Mouse (Mus musculus) C2C12 (cell line): ENCODE measurements around the gene Prr3. TPM values are rescaled to one million over a fixed set of nuclear protein-coding genes. Genes with fewer than 3 reads are reported as not detected.

Experiments used
- H3K27me3 ChIP-seq: one replicate; pipeline ENCODE4 v1.6.1; 2011; ENCODE audit not compliant: control insufficient read depth, insufficient read depth, insufficient read length
- H3K36me3 ChIP-seq: one replicate; pipeline ENCODE4 v1.6.1; 2011; ENCODE audit not compliant: control insufficient read depth, insufficient read depth
- H3K4me3 ChIP-seq: one replicate; pipeline ENCODE4 v1.5.1; 2011; ENCODE audit warnings: mild to moderate bottlenecking, control low read depth; ENCODE audit not compliant: poor library complexity, insufficient read depth, severe bottlenecking
- H3K79me2 ChIP-seq: one replicate; pipeline ENCODE4 v1.6.1; 2011; ENCODE audit not compliant: control insufficient read depth, insufficient read depth
- H3K79me3 ChIP-seq: one replicate; pipeline ENCODE4 v1.6.1; 2011; ENCODE audit warnings: low read depth, control low read depth
- H3ac ChIP-seq: one replicate; pipeline ENCODE3; 2011; ENCODE audit warnings: low read depth; ENCODE audit not compliant: control insufficient read depth, insufficient read length
- CEBPB ChIP-seq: IDR thresholded peaks from one replicate; pipeline ENCODE4 v1.6.1; 2011; ENCODE audit warnings: low read depth, mild to moderate bottlenecking, control low read depth, moderate library complexity
- CTCF ChIP-seq: IDR thresholded peaks from one replicate; pipeline ENCODE4 v1.5.1; 2011; ENCODE audit not compliant: control insufficient read depth, insufficient read depth, insufficient read length
- FOSL1 ChIP-seq: IDR thresholded peaks from one replicate; pipeline ENCODE4 v1.8.0; 2011; ENCODE audit warnings: mild to moderate bottlenecking, low read length; ENCODE audit not compliant: poor library complexity, insufficient read depth, severe bottlenecking
- MAX ChIP-seq: IDR thresholded peaks from one replicate; pipeline ENCODE4 v1.6.1; 2011; ENCODE audit warnings: mild to moderate bottlenecking, control low read depth
- MYOD1 ChIP-seq: IDR thresholded peaks from one replicate; pipeline ENCODE4 v1.6.1; 2011; ENCODE audit warnings: low read depth; ENCODE audit not compliant: control insufficient read depth, insufficient read length
- MYOG ChIP-seq: IDR thresholded peaks from one replicate; pipeline ENCODE4 v1.6.1; 2011; ENCODE audit not compliant: control insufficient read depth, insufficient read length; ENCODE audit errors: extremely low read depth
- USF1 ChIP-seq: IDR thresholded peaks from one replicate; pipeline ENCODE4 v1.6.1; 2011; ENCODE audit warnings: low read depth, mild to moderate bottlenecking, control low read depth, moderate library complexity
- polyA plus RNA-seq: library from polyadenylated mRNA; unstranded; fragments of >200 nt; fragmentation: generic; extraction: Trizol; gene quantifications from one replicate; pipeline ENCODE4 v1.2.1, GENCODE M21; 2012; ENCODE audit warnings: missing spikeins

Prr3 gene
- polyA plus RNA-seq, 1 experiment: 13.7 TPM

DNA sequence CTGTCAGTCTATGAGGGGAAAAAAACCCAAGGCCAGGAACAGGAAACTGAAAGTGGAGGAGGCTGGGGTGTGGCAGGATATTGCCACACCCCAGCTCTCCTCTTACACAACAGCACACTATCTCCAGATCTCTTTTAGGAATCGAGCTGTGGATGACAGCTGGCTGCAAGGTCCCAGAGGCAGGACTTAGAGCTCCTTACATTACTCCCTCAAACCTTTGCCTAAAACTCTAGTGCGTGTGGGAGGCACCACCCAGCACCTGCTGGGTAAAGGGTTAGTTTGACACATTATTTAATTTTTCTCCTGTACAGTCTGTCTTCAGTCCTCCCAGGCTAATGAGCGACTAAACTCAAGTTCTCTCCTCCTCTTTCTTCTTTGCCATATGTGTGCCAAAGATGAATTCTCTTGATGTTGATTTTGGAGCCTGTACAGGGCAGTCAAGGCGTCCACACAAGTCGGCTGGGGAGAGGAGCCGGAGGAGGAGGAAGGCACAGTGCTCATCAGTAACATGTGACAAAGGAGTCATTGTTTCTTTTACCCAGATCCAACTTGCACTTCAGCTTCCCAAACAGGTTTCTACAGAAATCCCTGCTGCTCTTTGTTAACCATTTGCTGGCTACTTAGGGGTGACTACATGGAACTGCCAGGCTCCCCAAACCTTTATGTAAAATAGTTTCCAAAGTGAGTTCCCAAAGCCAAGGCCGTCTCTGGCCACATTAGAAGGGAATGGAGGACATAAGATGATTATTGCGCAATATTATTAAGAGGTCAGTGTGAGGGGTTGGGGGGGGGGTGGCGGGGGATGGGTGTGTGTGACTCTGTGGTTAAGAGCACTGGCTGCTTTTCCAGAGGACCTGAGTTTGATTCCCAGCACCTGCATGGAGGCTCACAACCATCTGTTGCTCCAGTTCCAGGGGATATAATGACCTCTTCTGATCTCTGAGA, 43.9 kb upstream of the Prr3 start:
- peak; percentile 31 for TF ChIP-seq MYOD1
- TF ChIP-seq CEBPB: peak; percentile 93
- TF ChIP-seq MYOG: no peak
- Histone ChIP-seq H3K27me3 (no peaks in the 10 kb centered on the region), H3K4me3 (no peak overlapping the region), H3K79me3 (peaks cover 67% of the 10 kb centered on the region), H3K36me3 (peaks cover 13% of the 10 kb centered on the region), H3ac (no peak overlapping the region), H3K79me2 (peaks cover 90% of the 10 kb centered on the region)

- Histone ChIP-seq H3K79me2 (peaks cover 90% of the 10 kb centered on the region), H3K27me3 (no peaks in the 10 kb centered on the region), H3K79me3 (peaks cover 61% of the 10 kb centered on the region), H3K4me3 (no peak overlapping the region), H3ac (no peak overlapping the region), H3K36me3 (peaks cover 12% of the 10 kb centered on the region)
- TF ChIP-seq FOSL1 (no peak), MYOG (no peak), MAX (no peak), CTCF (no peak), USF1 (no peak), MYOD1 (no peak), CEBPB (no peak)
Observed at GRCm38 (mm10) chr17:36022922-36023321, 42.9 kb upstream of the Prr3 start.

GRCm38 (mm10) chr17:36022098-36022497, 42.1 kb upstream of the Prr3 start:
- no peak overlapping the region for H3ac ChIP-seq

DNA sequence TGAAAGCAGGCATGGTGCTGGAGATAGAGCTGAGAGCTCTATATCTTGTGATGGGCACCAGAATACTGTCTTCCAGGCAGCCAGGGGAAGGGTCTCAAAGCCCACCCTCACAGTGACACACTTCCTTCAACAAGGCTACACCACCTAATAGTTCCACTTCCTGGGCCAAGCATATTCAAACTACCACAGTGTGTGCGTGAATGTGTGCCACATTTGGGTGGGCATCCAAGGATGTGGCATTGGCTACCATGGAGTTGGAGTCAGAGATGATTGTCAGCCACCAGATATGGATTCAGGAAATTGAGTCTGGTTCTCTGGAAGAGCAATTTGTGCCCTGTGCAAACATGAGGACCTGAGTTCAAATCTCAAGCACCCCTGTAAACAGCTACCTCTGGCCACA, 41.3 kb upstream of the Prr3 start:
- Histone ChIP-seq H3K4me3 (no peak overlapping the region), H3K36me3 (peaks cover 4% of the 10 kb centered on the region), H3K79me2 (peaks cover 91% of the 10 kb centered on the region), H3K79me3 (peaks cover 63% of the 10 kb centered on the region), H3ac (no peak overlapping the region), H3K27me3 (no peaks in the 10 kb centered on the region)
- TF ChIP-seq MAX: no peak
- no peak for TF ChIP-seq CEBPB
- TF ChIP-seq MYOD1: no peak

More at GRCm38 (mm10) chr17:36022098-36022497, 42.1 kb upstream of the Prr3 start:
- Histone ChIP-seq H3K4me3 (no peak overlapping the region), H3K79me3 (peaks cover 62% of the 10 kb centered on the region), H3K79me2 (peaks cover 90% of the 10 kb centered on the region), H3K27me3 (no peaks in the 10 kb centered on the region), H3K36me3 (peaks cover 8% of the 10 kb centered on the region)
- TF ChIP-seq USF1 (no peak), MYOD1 (no peak), CEBPB (no peak), CTCF (no peak), FOSL1 (no peak), MYOG (no peak), MAX (no peak)

GRCm38 (mm10) chr17:36020191-36021073, 40.4 kb upstream of the Prr3 start, which contains the start of gene H2-T24:
TSS of gene H2-T24 (minus strand) at chr17:36020560.
- H3K4me3 ChIP-seq: no peak within 1 kb of the TSS
- TF ChIP-seq CTCF: no peak
- TF ChIP-seq FOSL1: no peak
- no peak for TF ChIP-seq MAX
- TF ChIP-seq MYOD1: no peak
- no peak for TF ChIP-seq CEBPB
- no peak for TF ChIP-seq USF1
- TF ChIP-seq MYOG: no peak
- H3K36me3 ChIP-seq: no peaks in the 10 kb centered on the region
- H3K79me2 ChIP-seq: peaks cover 91% of the 10 kb centered on the region
- H3K27me3 ChIP-seq: no peaks in the 10 kb centered on the region
- H3K79me3 ChIP-seq: peaks cover 63% of the 10 kb centered on the region
- no peak within 1 kb of the TSS for H3ac ChIP-seq
